In genomic region chr10:110413281-110413897, GRCm38 (mm10) we compare ENCODE assay signal across 17 mouse cellular contexts. TPM values are rescaled to one million over a fixed set of nuclear protein-coding genes. Genes with fewer than 3 reads are reported as not detected.
"Had no signal": no experiment of that assay in that cellular context is flagged by ENCODE, and none has a peak within 500 bp of the region (broad histone marks: within the 10 kb centered on the region; RNA-seq: fewer than 3 reads in every experiment).

No protein-coding gene starts in this region.

- DNase-seq: kidney, adult 18-20 months; kidney, postnatal 10 days; kidney, postnatal 4 days; liver; liver, embryonic 13.5 days; liver, postnatal 0 days; lung, postnatal 14 days; right cerebral cortex, postnatal 4 days; spleen, adult 18-20 months; thymus, adult 18-20 months; thymus, postnatal 14 days had no signal

- H3K9me3 ChIP-seq: limb, embryonic 12.5 days; lung, embryonic 15.5 days; midbrain, embryonic 13.5 days had no signal

- H3K27ac ChIP-seq: limb, embryonic 12.5 days; liver, embryonic 13.5 days; lung, embryonic 15.5 days; macrophage; midbrain, embryonic 13.5 days had no signal

- H3K36me3 ChIP-seq: limb, embryonic 12.5 days; liver, embryonic 13.5 days; lung, embryonic 15.5 days; midbrain, embryonic 13.5 days had no signal

- H3K4me2 ChIP-seq: limb, embryonic 12.5 days; liver, embryonic 13.5 days; lung, embryonic 15.5 days; midbrain, embryonic 13.5 days had no signal

- H3K4me3 ChIP-seq: limb, embryonic 12.5 days; liver, embryonic 13.5 days; lung, embryonic 15.5 days; megakaryocyte, embryonic 14.5 days; midbrain, embryonic 13.5 days had no signal

- ATAC-seq: liver, postnatal 0 days; midbrain, embryonic 13.5 days had no signal

- H3K9ac ChIP-seq: limb, embryonic 12.5 days; liver, embryonic 13.5 days; liver, postnatal 0 days; lung, embryonic 15.5 days; midbrain, embryonic 13.5 days had no signal

- H3K27me3 ChIP-seq: limb, embryonic 12.5 days; liver, embryonic 13.5 days; lung, embryonic 15.5 days; megakaryocyte, embryonic 14.5 days; midbrain, embryonic 13.5 days had no signal

- H3K4me1 ChIP-seq: limb, embryonic 12.5 days; liver, embryonic 13.5 days; lung, embryonic 15.5 days; megakaryocyte, embryonic 14.5 days had no signal

RNA-seq across cellular contexts. Expression of gene Nav3, which starts 42.6 kb away (rescaled TPM):
- total RNA-seq: neutrophil, adult 5-6 weeks had no signal
- polyA plus RNA-seq: macrophage had no signal
